Mouse (Mus musculus) G1E (cell line): Measurements from ENCODE around the gene Ldlrad3.

Experiments used
- CTCF ChIP-seq: IDR thresholded peaks from 2 replicates; pipeline ENCODE4 v1.5.1; 2012; ENCODE audit warnings: low read depth, low read length, inconsistent platforms, mixed read lengths
- GATA1 ChIP-seq: IDR thresholded peaks from 2 replicates; pipeline ENCODE4 v1.6.1; 2012; ENCODE audit warnings: borderline replicate concordance, low read length, inconsistent platforms, mixed read lengths
- GATA2 ChIP-seq: IDR thresholded peaks from 2 replicates; pipeline ENCODE4 v1.6.1; 2012; ENCODE audit warnings: low read depth, low read length, inconsistent platforms, borderline replicate concordance
- POLR2AphosphoS5 ChIP-seq: IDR thresholded peaks from 2 replicates; pipeline ENCODE4 v1.6.1; 2012; ENCODE audit warnings: low read depth, low read length, inconsistent platforms; ENCODE audit not compliant: insufficient replicate concordance
- TAL1 ChIP-seq: conservative IDR thresholded peaks from 2 replicates; pipeline ENCODE4 v1.6.1; 2012; ENCODE audit warnings: low read depth, low read length, inconsistent platforms, mixed read lengths

GRCm38 (mm10) chr2:101961391-101961790, 224.8 kb downstream of the Ldlrad3 start:
- TF ChIP-seq CTCF, result no peak
- TF ChIP-seq GATA1, result no peak
- TF ChIP-seq TAL1, result no peak
- no peak for TF ChIP-seq POLR2AphosphoS5
- TF ChIP-seq GATA2, result no peak
